Mouse (Mus musculus) limb, embryonic 13.5 days (tissue): ENCODE measurements around the gene Galk1. TPM values are rescaled to one million over a fixed set of nuclear protein-coding genes. Genes with fewer than 3 reads are reported as not detected.

Experiments
- ATAC-seq: fragments of 200-750 bp; cut with Nextera tagmentation; 2 replicates; pipeline ENCODE4 v1.8.0; 2017; ENCODE audit warnings: low read depth, moderate number of reproducible peaks, moderate TSS enrichment; ENCODE audit not compliant: low FRiP score
- H3K27ac ChIP-seq: fragments of 300-500 bp; sonication (generic); 2 replicates; pipeline ENCODE4 v1.5.1; 2015; ENCODE audit warnings: inconsistent platforms, mild to moderate bottlenecking, moderate library complexity
- H3K27me3 ChIP-seq: fragments of 300-500 bp; sonication (generic); 2 replicates; pipeline ENCODE4 v1.6.1; 2015; ENCODE audit warnings: mild to moderate bottlenecking, inconsistent platforms
- H3K36me3 ChIP-seq: fragments of 300-500 bp; sonication (generic); 2 replicates; pipeline ENCODE4 v1.6.1; 2015; ENCODE audit warnings: inconsistent platforms, mild to moderate bottlenecking, moderate library complexity
- H3K4me1 ChIP-seq: fragments of 300-500 bp; sonication (generic); 2 replicates; pipeline ENCODE4 v1.6.1; 2015; ENCODE audit warnings: inconsistent platforms
- H3K4me2 ChIP-seq: fragments of 300-500 bp; sonication (generic); replicated peaks from 2 replicates; pipeline ENCODE4 v1.6.1; 2015; ENCODE audit warnings: inconsistent platforms, mild to moderate bottlenecking, moderate library complexity
- H3K4me3 ChIP-seq: fragments of 300-500 bp; sonication (generic); 2 replicates; pipeline ENCODE4 v1.5.1; 2015; ENCODE audit warnings: moderate library complexity, mild to moderate bottlenecking, inconsistent platforms
- H3K9ac ChIP-seq: fragments of 300-500 bp; sonication (generic); 2 replicates; pipeline ENCODE4 v1.6.1; 2015; ENCODE audit warnings: mild to moderate bottlenecking, inconsistent platforms
- H3K9me3 ChIP-seq: fragments of 300-500 bp; sonication (generic); 2 replicates; pipeline ENCODE4 v1.6.1; 2016; ENCODE audit warnings: inconsistent platforms
- WGBS: fragments of 180-500 bp; shearing (Covaris S2); methylation state at CpG from one replicate; pipeline ENCODE4 v1.1.7; 2015; 5-methylcytosine and 5-hydroxymethylcytosine counted together
- polyA plus RNA-seq: library from polyadenylated mRNA; unstranded; fragments of >200 nt; fragmentation: Nextera tagmentation; extraction: Ambion mirVana; gene quantifications from 2 replicates; pipeline ENCODE4 v1.2.1, GENCODE M21; 2015

The Galk1 gene
- 207 and 211 TPM in 2 replicates for polyA plus RNA-seq

GRCm38 (mm10) chr11:116012262-116012947 lies at the start of gene Galk1:
TSS of gene Galk1 (minus strand) at chr11:116012719.
- Histone ChIP-seq H3K9me3 (no peaks in the 10 kb centered on the region), H3K27ac (peak within 1 kb of the TSS; percentile 96), H3K36me3 (peaks cover 36% of the 10 kb centered on the region), H3K4me3 (peak within 1 kb of the TSS; percentile 73), H3K9ac (peak within 1 kb of the TSS; percentile 89), H3K27me3 (no peaks in the 10 kb centered on the region), H3K4me1 (peaks cover 26% of the 10 kb centered on the region), H3K4me2 (peak within 1 kb of the TSS; percentile 70)
- ATAC-seq = peak; percentile 93
- under 1% methylated on average over 54 of the region's 55 CpGs for WGBS

- H3K4me2 ChIP-seq = no peak overlapping the region
- H3K4me1 ChIP-seq = no peaks in the 10 kb centered on the region
- H3K9ac ChIP-seq = no peak overlapping the region
- no peak overlapping the region for H3K27ac ChIP-seq
- no peaks in the 10 kb centered on the region for H3K9me3 ChIP-seq
- H3K4me3 ChIP-seq = no peak overlapping the region
- no peak for ATAC-seq
- WGBS = 92% methylated on average over 13 of the region's 13 CpGs
- peaks cover 65% of the 10 kb centered on the region for H3K36me3 ChIP-seq
- no peaks in the 10 kb centered on the region for H3K27me3 ChIP-seq
These were observed 49.3 kb upstream of the Galk1 start for GRCm38 (mm10) chr11:116061641-116062415.

- H3K36me3 ChIP-seq = peaks cover 78% of the 10 kb centered on the region
- H3K4me3 ChIP-seq = no peak overlapping the region
- no peak overlapping the region for H3K4me2 ChIP-seq
- ATAC-seq = no peak
- no peaks in the 10 kb centered on the region for H3K27me3 ChIP-seq
- H3K27ac ChIP-seq = no peak overlapping the region
- 80% methylated on average over 9 of the region's 9 CpGs for WGBS
- no peaks in the 10 kb centered on the region for H3K9me3 ChIP-seq
- H3K4me1 ChIP-seq = no peaks in the 10 kb centered on the region
- H3K9ac ChIP-seq = no peak overlapping the region
These were observed 48.1 kb upstream of the Galk1 start for GRCm38 (mm10) chr11:116060596-116060995.

GRCm38 (mm10) chr11:116059691-116060025 lies 47.1 kb upstream of the Galk1 start:
- Histone ChIP-seq H3K4me3 (no peak overlapping the region), H3K4me2 (no peak overlapping the region), H3K9me3 (no peaks in the 10 kb centered on the region), H3K27ac (no peak overlapping the region), H3K27me3 (no peaks in the 10 kb centered on the region), H3K4me1 (no peaks in the 10 kb centered on the region), H3K9ac (no peak overlapping the region), H3K36me3 (peaks cover 87% of the 10 kb centered on the region)
- WGBS = 89% methylated on average over 11 of the region's 11 CpGs
- no peak for ATAC-seq

GRCm38 (mm10) chr11:116058868-116059690 lies 46.6 kb upstream of the Galk1 start:
- no peaks in the 10 kb centered on the region for H3K9me3 ChIP-seq
- H3K9ac ChIP-seq = no peak overlapping the region
- peaks cover 93% of the 10 kb centered on the region for H3K36me3 ChIP-seq
- H3K27me3 ChIP-seq = no peaks in the 10 kb centered on the region
- H3K27ac ChIP-seq = no peak overlapping the region
- H3K4me1 ChIP-seq = no peaks in the 10 kb centered on the region
- no peak; the same call in 1 of the 2 replicates for ATAC-seq
- H3K4me3 ChIP-seq = no peak overlapping the region
- no peak overlapping the region for H3K4me2 ChIP-seq
- 94% methylated on average over 17 of the region's 17 CpGs for WGBS

GRCm38 (mm10) chr11:116058022-116058614 lies 45.6 kb upstream of the Galk1 start:
- Histone ChIP-seq H3K9me3 (no peaks in the 10 kb centered on the region), H3K4me1 (no peaks in the 10 kb centered on the region), H3K27me3 (no peaks in the 10 kb centered on the region), H3K27ac (no peak overlapping the region), H3K36me3 (peaks cover 99% of the 10 kb centered on the region), H3K9ac (no peak overlapping the region), H3K4me3 (no peak overlapping the region), H3K4me2 (no peak overlapping the region)
- WGBS = 71% methylated on average over 12 of the region's 12 CpGs
- ATAC-seq = no peak

- H3K27ac ChIP-seq = no peak overlapping the region
- peaks cover 100% of the 10 kb centered on the region for H3K36me3 ChIP-seq
- no peak overlapping the region for H3K4me3 ChIP-seq
- no peak overlapping the region for H3K9ac ChIP-seq
- no peaks in the 10 kb centered on the region for H3K9me3 ChIP-seq
- H3K27me3 ChIP-seq = no peaks in the 10 kb centered on the region
- 91% methylated on average over 4 of the region's 4 CpGs for WGBS
- ATAC-seq = no peak
- H3K4me1 ChIP-seq = no peaks in the 10 kb centered on the region
- H3K4me2 ChIP-seq = no peak overlapping the region
These were observed 44.8 kb upstream of the Galk1 start for GRCm38 (mm10) chr11:116057237-116057881.

- peaks cover 100% of the 10 kb centered on the region for H3K36me3 ChIP-seq
- no peak overlapping the region for H3K9ac ChIP-seq
- H3K4me2 ChIP-seq = no peak overlapping the region
- no peak for ATAC-seq
- H3K9me3 ChIP-seq = no peaks in the 10 kb centered on the region
- WGBS = 92% methylated on average over 11 of the region's 11 CpGs
- H3K4me3 ChIP-seq = no peak overlapping the region
- no peaks in the 10 kb centered on the region for H3K27me3 ChIP-seq
- H3K4me1 ChIP-seq = no peaks in the 10 kb centered on the region
- H3K27ac ChIP-seq = no peak overlapping the region
These were observed 43.4 kb upstream of the Galk1 start for GRCm38 (mm10) chr11:116055873-116056272.

- Histone ChIP-seq H3K9me3 (peaks cover 7% of the 10 kb centered on the region; the same call in 1 of the 2 replicates), H3K27me3 (no peaks in the 10 kb centered on the region), H3K9ac (no peak overlapping the region), H3K4me3 (no peak overlapping the region), H3K36me3 (peaks cover 100% of the 10 kb centered on the region), H3K4me1 (no peaks in the 10 kb centered on the region), H3K4me2 (no peak overlapping the region), H3K27ac (no peak overlapping the region)
- ATAC-seq = no peak
- WGBS = 94% methylated on average over 9 of the region's 9 CpGs
These were observed 41.2 kb upstream of the Galk1 start for GRCm38 (mm10) chr11:116053510-116054229.

- ATAC-seq = no peak
- no peak overlapping the region for H3K4me3 ChIP-seq
- no peaks in the 10 kb centered on the region for H3K4me1 ChIP-seq
- no peak overlapping the region for H3K27ac ChIP-seq
- peaks cover 100% of the 10 kb centered on the region for H3K36me3 ChIP-seq
- no peak overlapping the region for H3K4me2 ChIP-seq
- 85% methylated on average over 4 of the region's 4 CpGs for WGBS
- H3K9ac ChIP-seq = no peak overlapping the region
- peaks cover 7% of the 10 kb centered on the region; the same call in 1 of the 2 replicates for H3K9me3 ChIP-seq
- H3K27me3 ChIP-seq = no peaks in the 10 kb centered on the region
These were observed 37.7 kb upstream of the Galk1 start for GRCm38 (mm10) chr11:116050196-116050595.

GRCm38 (mm10) chr11:116049610-116050009 lies 37.1 kb upstream of the Galk1 start:
- no peaks in the 10 kb centered on the region for H3K27me3 ChIP-seq
- peaks cover 7% of the 10 kb centered on the region; the same call in 1 of the 2 replicates for H3K9me3 ChIP-seq
- H3K27ac ChIP-seq = no peak overlapping the region
- H3K9ac ChIP-seq = no peak overlapping the region
- peaks cover 99% of the 10 kb centered on the region for H3K36me3 ChIP-seq
- whole genome bisulfite sequencing = 78% methylated on average over 2 of the region's 2 CpGs
- ATAC-seq = no peak
- no peak overlapping the region for H3K4me2 ChIP-seq
- H3K4me3 ChIP-seq = no peak overlapping the region
- no peaks in the 10 kb centered on the region for H3K4me1 ChIP-seq
